20 mouse cellular contexts compared by ENCODE assay signal in the genomic region with DNA sequence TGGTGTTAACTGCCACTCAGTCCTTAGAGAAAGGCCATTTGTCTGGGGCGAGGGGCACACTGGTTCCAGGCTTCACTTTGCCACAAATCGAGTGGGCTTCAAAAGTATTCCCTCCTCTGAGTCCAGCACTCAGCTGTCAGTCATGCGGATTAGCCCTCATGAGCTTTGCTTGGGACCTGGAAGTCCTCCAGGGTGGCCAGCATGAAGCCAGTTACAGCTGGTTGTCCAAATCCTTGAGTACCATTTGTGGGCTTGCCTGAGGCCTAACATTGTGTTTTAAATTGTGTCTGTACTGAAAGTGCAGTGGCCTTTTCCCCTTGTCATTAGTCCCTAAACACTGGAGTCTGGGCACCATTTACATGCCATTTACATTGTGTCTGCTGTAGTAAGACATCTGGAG.
DNase-seq lines count a peak whose midpoint lies in the region; ATAC-seq and TF ChIP-seq lines count a peak whose summit lies in the region.
"Had no signal": no experiment of that assay in that cellular context is flagged by ENCODE, and none has a peak within 500 bp of the region (broad histone marks: within the 10 kb centered on the region; RNA-seq: fewer than 3 reads in every experiment).

No protein-coding gene starts in this region.

- no peak for ATAC-seq in hindbrain, postnatal 0 days
- ATAC-seq in hindbrain, embryonic 12.5 days (ENCODE audit: low FRiP score), result no peak
- ATAC-seq in midbrain, postnatal 0 days (ENCODE audit: low FRiP score), result no peak
- no peak for ATAC-seq in midbrain, embryonic 13.5 days
- ATAC-seq: activated CD4-positive, CD25-positive, alpha-beta regulatory T cell, adult 4 months; liver, postnatal 0 days had no signal

- no peak for TF ChIP-seq CTCF in hindbrain, postnatal 0 days (IDR thresholded peaks at IDR 0.05; ENCODE audit: low read depth)
- no peak for TF ChIP-seq CTCF in midbrain, postnatal 0 days (IDR thresholded peaks at IDR 0.05)

- DNase-seq in hindbrain, postnatal 0 days (ENCODE audit: low spot score), result peak; percentile 44
- peak; percentile 54 for DNase-seq in midbrain, postnatal 0 days (ENCODE audit: low spot score)
- DNase-seq in kidney, adult 9 months, result peak; percentile 34
- DNase-seq in right cerebral cortex, adult 18-20 months, result no peak
- no peak for DNase-seq in layer of hippocampus, postnatal 36 days
- DNase-seq: adrenal gland, postnatal 10 days; cerebellum, adult 11-12 months; heart, postnatal 14 days; liver, postnatal 0 days; lung, postnatal 10 days had no signal

- peaks cover 5% of the 10 kb centered on the region; the same call in 1 of the 2 replicates for H3K4me1 ChIP-seq in hindbrain, postnatal 0 days (ENCODE audit: insufficient read depth, low read length)
- no peaks in the 10 kb centered on the region for H3K4me1 ChIP-seq in hindbrain, embryonic 12.5 days
- peaks cover 3% of the 10 kb centered on the region; the same call in 1 of the 2 replicates for H3K4me1 ChIP-seq in midbrain, postnatal 0 days (ENCODE audit: insufficient read depth, low read length)
- peaks cover 16% of the 10 kb centered on the region for H3K4me1 ChIP-seq in midbrain, embryonic 13.5 days (replicated peaks)
- H3K4me1 ChIP-seq: heart, embryonic 12.5 days had no signal

- no peaks in the 10 kb centered on the region for H3K27me3 ChIP-seq in hindbrain, postnatal 0 days (ENCODE audit: insufficient read depth, low read length)
- H3K27me3 ChIP-seq in hindbrain, embryonic 12.5 days, result no peaks in the 10 kb centered on the region
- no peaks in the 10 kb centered on the region for H3K27me3 ChIP-seq in midbrain, postnatal 0 days (ENCODE audit: insufficient read depth, low read length)
- no peaks in the 10 kb centered on the region for H3K27me3 ChIP-seq in midbrain, embryonic 13.5 days
- H3K27me3 ChIP-seq: heart, embryonic 12.5 days had no signal

- H3K4me3 ChIP-seq in hindbrain, postnatal 0 days (ENCODE audit: low read length), result no peak overlapping the region
- H3K4me3 ChIP-seq in hindbrain, embryonic 12.5 days, result no peak overlapping the region
- H3K4me3 ChIP-seq in midbrain, postnatal 0 days (ENCODE audit: low read depth, low read length), result no peak overlapping the region
- no peak overlapping the region for H3K4me3 ChIP-seq in midbrain, embryonic 13.5 days (replicated peaks)
- H3K4me3 ChIP-seq: embryonic facial prominence, embryonic 10.5 days; heart, embryonic 12.5 days; hindbrain, embryonic 13.5 days; layer of hippocampus, adult 2 months; left cerebral cortex, adult 2 months; limb, embryonic 10.5 days; midbrain, embryonic 12.5 days had no signal

- H3K36me3 ChIP-seq in hindbrain, postnatal 0 days (ENCODE audit: insufficient read depth, low read length), result no peaks in the 10 kb centered on the region
- H3K36me3 ChIP-seq in hindbrain, embryonic 12.5 days, result no peaks in the 10 kb centered on the region
- H3K36me3 ChIP-seq in midbrain, postnatal 0 days (ENCODE audit: insufficient read depth, low read length), result no peaks in the 10 kb centered on the region
- H3K36me3 ChIP-seq in midbrain, embryonic 13.5 days, result no peaks in the 10 kb centered on the region
- H3K36me3 ChIP-seq: embryonic facial prominence, embryonic 10.5 days; heart, embryonic 12.5 days; hindbrain, embryonic 13.5 days; limb, embryonic 10.5 days; midbrain, embryonic 12.5 days had no signal

- no peak overlapping the region for H3K4me2 ChIP-seq in hindbrain, postnatal 0 days (ENCODE audit: low read depth, low read length)
- no peak overlapping the region for H3K4me2 ChIP-seq in hindbrain, embryonic 12.5 days (replicated peaks)
- H3K4me2 ChIP-seq in midbrain, postnatal 0 days (ENCODE audit: low read depth, low read length, poor library complexity, severe bottlenecking), result no peak overlapping the region
- no peak overlapping the region for H3K4me2 ChIP-seq in midbrain, embryonic 13.5 days (replicated peaks)
- H3K4me2 ChIP-seq: heart, embryonic 12.5 days; hindbrain, embryonic 13.5 days; midbrain, embryonic 12.5 days had no signal

- 58% methylated on average over 3 of the region's 3 CpGs for WGBS in hindbrain, postnatal 0 days
- 80% methylated on average over 3 of the region's 3 CpGs for WGBS in hindbrain, embryonic 12.5 days
- WGBS in midbrain, postnatal 0 days, result 56% methylated on average over 3 of the region's 3 CpGs
- WGBS in midbrain, embryonic 13.5 days, result 53% methylated on average over 3 of the region's 3 CpGs

- H3K9ac ChIP-seq in hindbrain, postnatal 0 days (replicated peaks; ENCODE audit: low read length), result no peak overlapping the region
- H3K9ac ChIP-seq in hindbrain, embryonic 12.5 days, result no peak overlapping the region
- no peak overlapping the region for H3K9ac ChIP-seq in midbrain, postnatal 0 days (replicated peaks; ENCODE audit: low read length, poor library complexity, severe bottlenecking)
- no peak overlapping the region for H3K9ac ChIP-seq in midbrain, embryonic 13.5 days (replicated peaks)
- H3K9ac ChIP-seq: heart, embryonic 12.5 days; hindbrain, embryonic 13.5 days; liver, postnatal 0 days; midbrain, embryonic 12.5 days had no signal

- H3K27ac ChIP-seq in hindbrain, postnatal 0 days, result no peak overlapping the region
- H3K27ac ChIP-seq in hindbrain, embryonic 12.5 days, result no peak overlapping the region
- no peak overlapping the region for H3K27ac ChIP-seq in midbrain, postnatal 0 days (ENCODE audit: low read depth, low read length)
- H3K27ac ChIP-seq in midbrain, embryonic 13.5 days, result no peak overlapping the region
- H3K27ac ChIP-seq: embryonic facial prominence, embryonic 10.5 days; hindbrain, embryonic 13.5 days; layer of hippocampus, adult 2 months; left cerebral cortex, adult 2 months; limb, embryonic 10.5 days; midbrain, embryonic 12.5 days had no signal

- no peaks in the 10 kb centered on the region for H3K9me3 ChIP-seq in hindbrain, postnatal 0 days (ENCODE audit: low read length)
- no peaks in the 10 kb centered on the region for H3K9me3 ChIP-seq in hindbrain, embryonic 12.5 days (replicated peaks)
- H3K9me3 ChIP-seq in midbrain, postnatal 0 days (ENCODE audit: low read length), result no peaks in the 10 kb centered on the region
- no peaks in the 10 kb centered on the region for H3K9me3 ChIP-seq in midbrain, embryonic 13.5 days
- H3K9me3 ChIP-seq: embryonic facial prominence, embryonic 10.5 days; heart, embryonic 12.5 days; hindbrain, embryonic 13.5 days; limb, embryonic 10.5 days; midbrain, embryonic 12.5 days had no signal

Comparison
In these comparisons a context has a peak if more than half of its experiments do, and no peak if none do; other contexts are left out.
1. DNase-seq: peak in hindbrain, postnatal 0 days (single experiment), midbrain, postnatal 0 days (single experiment) and kidney, adult 9 months (single experiment); none in right cerebral cortex, adult 18-20 months (single experiment) and layer of hippocampus, postnatal 36 days (0 of 2).